Mouse (Mus musculus) hindbrain, embryonic 12.5 days (tissue): ENCODE data around the gene Fam78b. TPM values are rescaled to one million over a fixed set of nuclear protein-coding genes. Genes with fewer than 3 reads are reported as not detected.

Experiments used
- ATAC-seq: fragments of 200-750 bp; cut with Nextera tagmentation; 2 replicates; pipeline ENCODE4 v1.8.0; 2017; ENCODE audit warnings: moderate TSS enrichment; ENCODE audit not compliant: low FRiP score
- H3K27ac ChIP-seq: fragments of 300-500 bp; sonication (generic); 2 replicates; pipeline ENCODE4 v1.5.1; 2016; ENCODE audit warnings: mild to moderate bottlenecking
- H3K27me3 ChIP-seq: fragments of 300-500 bp; sonication (generic); 2 replicates; pipeline ENCODE4 v1.6.1; 2016; ENCODE audit warnings: mild to moderate bottlenecking
- H3K36me3 ChIP-seq: fragments of 300-500 bp; sonication (generic); 2 replicates; pipeline ENCODE4 v1.6.1; 2016; ENCODE audit warnings: mild to moderate bottlenecking
- H3K4me1 ChIP-seq: fragments of 300-500 bp; sonication (generic); 2 replicates; pipeline ENCODE4 v1.6.1; 2016
- H3K4me2 ChIP-seq: fragments of 300-500 bp; sonication (generic); replicated peaks from 2 replicates; pipeline ENCODE4 v1.6.1; 2016; ENCODE audit warnings: mild to moderate bottlenecking
- H3K4me3 ChIP-seq: fragments of 300-500 bp; sonication (generic); 2 replicates; pipeline ENCODE4 v1.5.1; 2016; ENCODE audit warnings: mild to moderate bottlenecking
- H3K9ac ChIP-seq: fragments of 300-500 bp; sonication (generic); 2 replicates; pipeline ENCODE4 v1.6.1; 2016; ENCODE audit warnings: mild to moderate bottlenecking, moderate library complexity
- H3K9me3 ChIP-seq: fragments of 300-500 bp; sonication (generic); replicated peaks from 2 replicates; pipeline ENCODE4 v1.6.1; 2016; ENCODE audit warnings: mild to moderate bottlenecking
- WGBS: fragments of 180-500 bp; shearing (Covaris S2); methylation state at CpG from one replicate; pipeline ENCODE4 v1.1.7; 2016; 5-methylcytosine and 5-hydroxymethylcytosine counted together
- polyA plus RNA-seq: library from polyadenylated mRNA; unstranded; fragments of >200 nt; fragmentation: Nextera tagmentation; extraction: Ambion mirVana; gene quantifications from 2 replicates; pipeline ENCODE4 v1.2.1, GENCODE M21; 2016

Fam78b gene
- polyA plus RNA-seq, 1 experiment from 2014 or later = 11.6 TPM

DNA sequence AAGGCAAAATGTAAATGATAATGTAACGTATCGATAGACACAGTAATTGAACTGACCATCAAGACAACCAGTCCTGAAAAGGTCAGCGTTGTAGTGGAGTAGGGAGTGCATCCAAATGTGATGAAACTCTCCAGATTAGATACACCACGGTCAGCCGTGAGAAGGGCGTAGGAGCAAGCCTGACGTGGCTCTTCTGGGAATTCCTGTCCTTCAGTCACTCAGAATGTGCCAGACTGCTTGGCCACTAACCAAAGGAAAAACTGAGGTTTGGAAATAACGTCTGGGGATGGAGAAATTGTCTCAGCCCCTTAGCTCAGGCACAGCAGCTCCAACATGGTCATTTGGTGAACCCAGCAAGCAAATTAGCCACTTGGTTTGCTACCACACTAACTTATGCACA, 74.5 kb downstream of the Fam78b start:
- H3K4me2 ChIP-seq = no peak overlapping the region
- 0 out of 2 replicates have a peak, but pooled peaks cover 5% of the 10 kb centered on the region for H3K36me3 ChIP-seq
- no peak overlapping the region for H3K4me3 ChIP-seq
- no peaks in the 10 kb centered on the region for H3K9me3 ChIP-seq
- no peak overlapping the region for H3K9ac ChIP-seq
- no peak for ATAC-seq
- no peaks in the 10 kb centered on the region for H3K4me1 ChIP-seq
- H3K27me3 ChIP-seq = no peaks in the 10 kb centered on the region
- 78% methylated on average over 8 of the region's 8 CpGs for WGBS
- no peak overlapping the region for H3K27ac ChIP-seq

DNA sequence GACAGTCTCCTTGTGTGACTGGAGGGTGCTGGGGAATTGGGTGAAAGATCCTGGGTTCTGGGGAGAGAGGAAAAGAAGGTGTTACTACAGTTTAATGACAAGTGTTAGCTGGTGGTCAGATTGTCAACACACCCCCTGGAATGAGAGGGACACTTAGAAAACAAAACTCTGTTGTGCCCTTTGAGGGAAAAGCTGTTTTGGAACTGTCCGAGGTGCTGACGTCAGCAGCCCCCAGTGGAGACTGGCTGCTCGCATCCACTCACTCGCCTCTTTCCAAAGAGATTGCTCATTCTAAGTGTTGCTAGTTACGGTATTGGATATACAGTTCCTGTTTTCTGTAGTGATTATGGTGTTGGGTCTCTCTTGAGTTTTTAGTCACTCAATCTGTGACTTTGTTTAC, 78.3 kb downstream of the Fam78b start:
- no peak for ATAC-seq
- no peak overlapping the region for H3K27ac ChIP-seq
- H3K36me3 ChIP-seq = 0 out of 2 replicates have a peak, but pooled peaks cover 5% of the 10 kb centered on the region
- H3K27me3 ChIP-seq = no peaks in the 10 kb centered on the region
- H3K4me1 ChIP-seq = peaks cover 20% of the 10 kb centered on the region
- no peaks in the 10 kb centered on the region for H3K9me3 ChIP-seq
- H3K9ac ChIP-seq = no peak overlapping the region
- WGBS = 43% methylated on average over 5 of the region's 5 CpGs
- no peak overlapping the region for H3K4me3 ChIP-seq
- H3K4me2 ChIP-seq = no peak overlapping the region

DNA sequence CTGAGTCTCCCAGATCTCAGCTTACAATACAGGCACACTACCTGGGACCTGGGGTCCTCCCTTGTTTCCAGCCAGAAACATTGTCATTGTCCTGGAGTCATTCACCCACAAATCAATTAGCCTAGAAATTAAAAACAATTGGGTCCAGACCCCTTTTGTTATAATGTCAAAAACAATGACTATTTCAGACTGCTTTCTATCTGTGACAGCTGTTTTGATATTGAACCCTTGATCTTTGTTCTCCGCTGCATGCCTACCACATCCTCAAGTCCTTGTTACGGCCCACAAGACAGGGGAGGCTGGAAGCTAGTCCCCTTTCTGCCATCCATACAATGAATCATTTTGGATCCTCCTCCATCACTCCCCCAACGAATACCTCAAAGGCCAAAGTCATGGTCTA, 80.7 kb downstream of the Fam78b start:
- peak overlapping the region; percentile 87 for H3K27ac ChIP-seq
- WGBS = 43% methylated on average over 3 of the region's 3 CpGs
- no peak overlapping the region for H3K9ac ChIP-seq

DNA sequence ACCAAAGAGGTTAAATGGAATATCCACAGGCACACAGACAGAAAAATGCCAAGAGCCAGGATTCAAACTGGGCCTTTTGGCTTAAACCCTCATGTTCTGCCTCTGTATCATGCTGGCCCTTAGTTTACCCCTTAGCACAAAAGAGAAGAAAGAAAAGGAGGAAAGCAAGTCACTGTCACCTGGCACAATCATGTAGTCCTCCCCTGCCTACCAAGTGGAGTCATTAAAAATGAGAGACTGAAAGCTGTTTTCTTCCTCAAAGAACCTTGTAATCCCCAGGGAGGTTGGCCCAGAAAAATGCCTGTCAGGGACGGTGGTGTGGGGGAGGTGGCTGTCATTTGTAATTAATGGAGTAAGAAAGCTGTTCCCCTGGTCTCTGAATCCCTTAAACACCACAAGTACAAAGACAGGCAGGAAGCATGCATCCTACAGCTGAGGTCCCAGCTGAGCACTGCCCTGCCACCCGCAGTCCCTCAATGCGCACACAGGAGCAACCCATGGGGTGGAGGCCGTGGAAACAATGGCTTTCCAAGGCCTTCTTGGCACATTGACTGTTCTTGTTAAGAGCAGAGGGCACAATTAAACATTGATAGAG, 81.4 kb downstream of the Fam78b start:
- no peaks in the 10 kb centered on the region for H3K9me3 ChIP-seq
- H3K4me2 ChIP-seq = no peak overlapping the region
- peak; percentile 90 for ATAC-seq
- H3K27me3 ChIP-seq = no peaks in the 10 kb centered on the region
- no peak overlapping the region for H3K4me3 ChIP-seq
- H3K4me1 ChIP-seq = peaks cover 25% of the 10 kb centered on the region
- no peak overlapping the region for H3K9ac ChIP-seq
- H3K27ac ChIP-seq = peak overlapping the region; percentile 87
- H3K36me3 ChIP-seq = 0 out of 2 replicates have a peak, but pooled peaks cover 5% of the 10 kb centered on the region
- WGBS = 20% methylated on average over 4 of the region's 4 CpGs

More for the DNA sequence above, 80.7 kb downstream of the Fam78b start:
- Histone ChIP-seq H3K4me1 (peaks cover 25% of the 10 kb centered on the region), H3K36me3 (0 out of 2 replicates have a peak, but pooled peaks cover 5% of the 10 kb centered on the region), H3K27me3 (no peaks in the 10 kb centered on the region), H3K9me3 (no peaks in the 10 kb centered on the region), H3K4me3 (no peak overlapping the region), H3K4me2 (no peak overlapping the region)
- no peak for ATAC-seq

DNA sequence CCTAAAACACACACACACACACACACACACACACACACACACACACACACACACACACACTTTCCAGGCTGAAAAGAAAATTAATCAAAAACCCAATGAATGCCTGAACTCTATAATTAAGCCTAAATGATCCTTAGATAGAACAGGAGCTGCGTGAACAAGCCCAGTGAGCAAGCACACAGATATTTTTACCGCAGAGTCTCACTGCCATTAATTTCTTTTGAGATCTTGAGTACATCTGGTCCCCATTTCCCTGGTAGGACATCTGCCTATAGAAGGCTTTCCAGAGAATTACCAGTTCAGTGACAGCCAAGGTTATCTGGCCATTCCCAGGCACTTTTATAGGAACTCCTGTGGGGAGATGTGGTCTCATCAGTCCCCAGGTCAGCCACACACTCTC, 82.0 kb downstream of the Fam78b start:
- ATAC-seq = no peak
- 0 out of 2 replicates have a peak, but pooled peaks cover 2% of the 10 kb centered on the region for H3K27me3 ChIP-seq
- H3K4me1 ChIP-seq = peaks cover 25% of the 10 kb centered on the region
- H3K27ac ChIP-seq = peak overlapping the region; percentile 87
- peaks cover 5% of the 10 kb centered on the region; the same call in 1 of the 2 replicates for H3K36me3 ChIP-seq
- no peaks in the 10 kb centered on the region for H3K9me3 ChIP-seq
- 54% methylated on average over 2 of the region's 2 CpGs for WGBS
- no peak overlapping the region for H3K9ac ChIP-seq
- H3K4me2 ChIP-seq = no peak overlapping the region
- no peak overlapping the region for H3K4me3 ChIP-seq

DNA sequence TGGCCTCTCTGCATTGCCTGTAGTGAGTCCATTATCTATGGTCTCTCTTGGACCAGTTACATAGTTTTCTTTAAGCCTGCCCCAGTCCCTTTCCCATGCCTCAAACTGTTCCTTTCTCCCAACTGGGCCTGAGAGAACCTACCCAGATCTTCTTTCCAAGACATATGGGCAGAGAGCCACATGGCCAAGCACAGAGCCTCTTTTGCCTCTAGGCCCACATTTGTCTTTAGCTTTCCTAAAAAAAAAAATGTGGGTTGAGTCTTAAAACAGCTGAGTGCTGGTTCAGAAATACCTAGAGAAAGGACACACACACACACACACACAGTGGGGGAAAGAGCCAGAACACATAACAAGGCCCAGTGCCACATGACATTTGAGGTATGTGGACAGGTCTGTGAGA, 83.1 kb downstream of the Fam78b start:
- no peak overlapping the region for H3K4me2 ChIP-seq

DNA sequence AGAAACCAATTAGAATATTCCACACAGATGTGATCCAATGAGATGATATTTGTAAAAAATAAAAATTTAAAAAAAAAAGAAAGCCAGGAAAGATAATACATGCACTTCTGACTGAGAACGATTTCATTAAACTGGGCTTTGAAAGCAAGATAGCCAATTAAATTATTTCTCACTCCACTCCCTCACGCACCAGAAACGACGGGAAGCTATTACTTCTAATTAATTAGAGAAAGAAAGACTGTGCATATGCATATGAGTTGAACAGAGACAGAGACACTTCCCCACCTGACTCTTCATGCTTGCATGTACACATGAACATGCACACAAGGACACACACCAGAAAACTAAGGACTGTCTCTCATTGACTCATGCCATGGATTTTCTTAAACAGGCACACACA, 84.2 kb downstream of the Fam78b start:
- H3K4me1 ChIP-seq = peaks cover 25% of the 10 kb centered on the region
- 0 out of 2 replicates have a peak, but pooled peaks cover 2% of the 10 kb centered on the region for H3K27me3 ChIP-seq
- WGBS = 64% methylated on average over 4 of the region's 4 CpGs
- H3K4me2 ChIP-seq = no peak overlapping the region
- H3K36me3 ChIP-seq = no peaks in the 10 kb centered on the region; the same call in 1 of the 2 replicates
- H3K4me3 ChIP-seq = no peak overlapping the region
- no peaks in the 10 kb centered on the region for H3K9me3 ChIP-seq
- no peak overlapping the region for H3K9ac ChIP-seq
- ATAC-seq = no peak
- H3K27ac ChIP-seq = no peak overlapping the region

More for the DNA sequence above, 83.1 kb downstream of the Fam78b start:
- no peaks in the 10 kb centered on the region; the same call in 1 of the 2 replicates for H3K36me3 ChIP-seq
- peaks cover 25% of the 10 kb centered on the region for H3K4me1 ChIP-seq
- H3K9ac ChIP-seq = no peak overlapping the region
- H3K27ac ChIP-seq = no peak overlapping the region
- H3K27me3 ChIP-seq = 0 out of 2 replicates have a peak, but pooled peaks cover 2% of the 10 kb centered on the region
- ATAC-seq = no peak
- no peaks in the 10 kb centered on the region for H3K9me3 ChIP-seq
- no peak overlapping the region for H3K4me3 ChIP-seq

DNA sequence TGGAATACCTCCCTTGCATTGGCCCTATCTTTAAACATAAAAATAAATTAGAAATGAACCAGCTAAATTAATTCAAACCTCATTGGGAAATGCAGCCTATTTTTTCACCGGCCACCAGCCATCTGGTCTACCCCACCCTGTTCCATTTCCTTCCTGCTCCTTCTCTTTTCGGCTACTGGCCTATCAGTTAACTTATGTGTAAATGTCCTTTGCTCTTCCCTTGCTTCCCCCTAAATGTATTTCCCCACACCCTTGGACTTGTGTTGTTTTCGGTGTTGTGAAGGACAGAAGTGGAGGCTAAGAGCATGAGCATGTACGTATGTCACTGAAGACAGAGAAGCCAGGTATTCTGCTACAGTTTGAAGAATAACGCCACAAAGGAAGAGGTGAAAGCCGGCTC, 89.2 kb downstream of the Fam78b start:
- Histone ChIP-seq H3K9ac (no peak overlapping the region), H3K27ac (no peak overlapping the region), H3K36me3 (no peaks in the 10 kb centered on the region; the same call in 1 of the 2 replicates), H3K4me1 (no peaks in the 10 kb centered on the region), H3K27me3 (0 out of 2 replicates have a peak, but pooled peaks cover 2% of the 10 kb centered on the region), H3K4me2 (no peak overlapping the region), H3K4me3 (no peak overlapping the region), H3K9me3 (no peaks in the 10 kb centered on the region)
- ATAC-seq = no peak
- WGBS = 92% methylated on average over 6 of the region's 6 CpGs

DNA sequence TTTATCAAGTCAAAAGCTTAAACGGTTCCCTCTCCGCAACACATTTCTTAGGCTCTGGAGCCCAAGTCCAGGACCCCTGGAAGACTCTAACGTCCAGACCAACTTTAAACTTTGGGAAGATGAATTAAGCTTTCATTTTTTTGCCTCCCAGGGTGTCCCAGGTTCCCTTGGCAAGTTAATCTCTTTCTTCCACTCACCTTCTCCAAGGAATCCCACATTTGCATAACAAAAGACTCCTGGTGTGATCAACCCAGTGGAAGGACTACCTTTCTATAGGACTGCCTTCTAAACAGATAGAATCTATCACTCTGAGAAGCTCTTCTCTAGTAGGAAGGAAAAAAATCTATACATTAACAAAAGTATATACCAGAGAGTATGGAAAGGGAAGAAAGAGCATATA, 92.3 kb downstream of the Fam78b start:
- Histone ChIP-seq H3K27ac (no peak overlapping the region), H3K9me3 (no peaks in the 10 kb centered on the region), H3K4me3 (no peak overlapping the region), H3K9ac (no peak overlapping the region), H3K36me3 (no peaks in the 10 kb centered on the region), H3K27me3 (no peaks in the 10 kb centered on the region), H3K4me2 (no peak overlapping the region), H3K4me1 (no peaks in the 10 kb centered on the region)
- 55% methylated on average over 3 of the region's 3 CpGs for WGBS
- ATAC-seq = no peak

DNA sequence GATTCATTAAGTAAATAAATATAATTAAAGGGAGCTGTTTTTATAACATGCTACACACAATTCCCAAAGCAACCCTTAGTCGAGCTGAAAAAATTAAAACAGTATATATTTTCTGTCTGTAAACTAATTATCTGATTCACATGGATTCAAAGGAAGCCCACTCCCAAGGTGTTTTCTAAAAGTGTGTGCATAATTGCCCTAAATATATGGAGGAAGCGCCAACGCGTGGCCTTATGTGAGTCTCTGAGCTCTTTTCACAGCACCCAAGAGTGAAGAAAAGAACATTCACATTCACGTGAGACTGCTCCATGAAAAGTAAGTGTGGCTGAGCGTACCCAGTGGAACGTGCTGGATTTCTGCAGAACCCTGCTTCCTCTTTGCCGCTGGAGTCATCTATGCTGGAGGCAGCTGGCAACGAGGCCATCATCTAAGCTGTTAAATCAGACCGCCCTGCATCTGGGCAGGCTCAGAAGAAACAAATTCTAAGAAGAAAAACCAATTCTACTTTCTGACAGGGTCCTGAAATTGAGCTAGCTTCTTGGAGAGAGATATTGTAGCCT, 93.5 kb downstream of the Fam78b start:
- no peaks in the 10 kb centered on the region for H3K4me1 ChIP-seq
- H3K27ac ChIP-seq = no peak overlapping the region
- 90% methylated on average over 10 of the region's 10 CpGs for WGBS

DNA sequence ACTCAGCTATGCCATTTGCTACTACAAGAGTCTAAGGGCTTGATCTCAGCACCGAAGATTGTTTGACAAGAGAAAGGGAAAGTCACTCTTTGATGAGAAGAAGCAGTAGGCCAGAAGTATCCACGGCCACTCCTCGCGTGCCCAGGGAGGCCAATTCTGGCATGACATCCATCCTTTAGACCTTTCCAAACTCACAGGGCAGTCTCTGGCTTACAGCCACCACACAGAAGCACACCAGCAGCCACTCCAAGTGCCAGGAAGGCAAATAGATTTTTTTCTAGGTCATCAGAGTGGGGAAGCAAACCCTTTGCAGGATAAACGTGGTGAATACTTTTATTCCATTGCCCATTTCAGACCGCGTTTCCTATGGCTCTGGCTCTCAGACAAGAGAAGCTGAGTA, 97.5 kb downstream of the Fam78b start:
- Histone ChIP-seq H3K4me2 (no peak overlapping the region), H3K9ac (no peak overlapping the region), H3K9me3 (no peaks in the 10 kb centered on the region), H3K36me3 (no peaks in the 10 kb centered on the region), H3K27me3 (no peaks in the 10 kb centered on the region), H3K27ac (no peak overlapping the region), H3K4me3 (no peak overlapping the region), H3K4me1 (no peaks in the 10 kb centered on the region)
- WGBS = 91% methylated on average over 7 of the region's 7 CpGs
- ATAC-seq = no peak

More for the DNA sequence above, 93.5 kb downstream of the Fam78b start:
- H3K9me3 ChIP-seq = no peaks in the 10 kb centered on the region
- H3K36me3 ChIP-seq = no peaks in the 10 kb centered on the region
- H3K4me3 ChIP-seq = no peak overlapping the region
- ATAC-seq = no peak
- no peaks in the 10 kb centered on the region for H3K27me3 ChIP-seq
- H3K4me2 ChIP-seq = no peak overlapping the region
- H3K9ac ChIP-seq = no peak overlapping the region

DNA sequence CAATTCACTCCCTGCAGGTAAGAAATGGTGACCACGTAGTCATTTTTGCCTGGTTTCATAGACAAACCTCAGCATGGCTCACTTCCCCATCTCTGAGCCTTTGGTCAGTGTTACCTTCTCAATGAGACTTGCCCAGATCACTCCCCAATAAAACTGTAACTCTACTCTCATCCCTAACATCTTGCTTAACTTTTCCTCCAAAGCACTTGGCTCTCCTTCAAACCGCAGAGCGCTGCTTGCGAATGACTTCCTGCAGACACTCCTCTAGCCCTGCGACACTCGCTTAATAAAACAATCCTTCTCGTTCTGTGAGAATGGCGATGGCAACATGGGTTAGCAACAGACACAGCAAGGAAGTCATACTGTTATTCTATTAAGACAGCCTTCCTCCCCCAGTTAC, 100.8 kb downstream of the Fam78b start:
- no peaks in the 10 kb centered on the region for H3K36me3 ChIP-seq
- ATAC-seq = no peak
- WGBS = 90% methylated on average over 8 of the region's 8 CpGs
- H3K27me3 ChIP-seq = no peaks in the 10 kb centered on the region
- H3K27ac ChIP-seq = no peak overlapping the region
- no peak overlapping the region for H3K4me2 ChIP-seq
- H3K9me3 ChIP-seq = no peaks in the 10 kb centered on the region
- no peak overlapping the region for H3K4me3 ChIP-seq
- peaks cover 9% of the 10 kb centered on the region; the same call in 1 of the 2 replicates for H3K4me1 ChIP-seq
- H3K9ac ChIP-seq = no peak overlapping the region

DNA sequence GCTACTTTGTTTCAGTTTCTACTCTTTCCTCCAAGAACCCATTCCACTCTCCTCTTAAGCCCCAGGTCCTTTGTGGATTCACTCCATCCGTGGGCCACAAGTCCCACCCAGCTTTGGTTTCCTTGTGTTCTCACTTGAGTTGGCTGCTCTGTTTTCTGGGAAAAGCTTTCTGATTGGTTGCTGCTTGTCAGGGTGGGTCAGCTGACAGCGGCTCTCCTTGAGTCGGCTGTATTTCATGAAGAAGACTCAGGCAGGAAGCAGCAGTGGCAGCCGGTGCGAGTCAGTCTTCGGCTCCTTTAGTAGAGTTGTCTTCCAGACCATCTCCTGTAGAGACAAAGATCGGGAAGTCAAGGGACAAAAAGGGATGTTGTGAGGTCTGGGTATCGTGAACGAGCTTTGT, 101.3 kb downstream of the Fam78b start:
- ATAC-seq = no peak
- Histone ChIP-seq H3K4me2 (no peak overlapping the region), H3K27me3 (no peaks in the 10 kb centered on the region), H3K9me3 (no peaks in the 10 kb centered on the region), H3K36me3 (no peaks in the 10 kb centered on the region), H3K4me3 (no peak overlapping the region), H3K4me1 (peaks cover 9% of the 10 kb centered on the region; the same call in 1 of the 2 replicates), H3K9ac (no peak overlapping the region), H3K27ac (no peak overlapping the region)
- 75% methylated on average over 9 of the region's 9 CpGs for WGBS
